Mouse (Mus musculus): Measurements from ENCODE around the gene Jak3.

Gene Jak3

DNA sequence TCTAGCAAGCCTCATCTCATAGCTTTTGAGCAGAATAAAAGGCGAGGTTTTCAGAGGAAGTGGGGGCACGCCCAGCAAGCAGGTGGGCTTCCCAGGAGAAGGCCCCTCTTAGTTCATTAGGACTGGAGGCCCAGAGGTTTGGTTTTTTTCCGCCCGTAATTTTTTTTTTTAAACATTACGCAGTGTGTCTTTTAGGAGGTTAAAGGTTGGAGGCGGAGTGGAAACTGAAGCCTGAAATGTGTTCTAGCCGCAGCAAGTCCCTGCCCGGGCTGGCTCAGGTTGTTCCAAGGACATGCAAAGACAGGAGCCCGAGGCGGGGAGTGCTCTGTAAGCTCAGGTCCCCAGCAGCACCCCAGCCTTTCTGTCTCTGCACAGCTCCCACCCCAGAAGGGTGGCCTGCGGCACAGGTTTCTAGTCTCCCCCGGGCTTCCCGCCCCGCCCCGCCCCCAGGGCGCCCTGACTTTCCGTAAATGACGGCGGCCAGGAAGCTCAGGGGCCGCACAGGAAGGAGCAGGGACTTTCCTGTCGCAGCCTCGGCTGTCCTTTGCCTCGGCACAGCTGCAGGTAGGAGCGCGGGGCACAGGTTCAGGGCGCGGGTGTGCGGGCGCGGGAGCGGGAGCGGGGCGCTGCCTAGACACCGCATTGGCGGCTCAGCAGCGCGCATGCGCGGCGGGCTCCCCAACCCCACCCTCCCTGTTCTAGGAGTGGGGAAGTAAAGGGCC lies at the start of gene Jak3:
Gene Jak3 (plus strand): TSS at position 277 of the 722 bp plus-strand sequence.
- in situ Hi-C loops (cut with MboI), result no loop called here

DNA sequence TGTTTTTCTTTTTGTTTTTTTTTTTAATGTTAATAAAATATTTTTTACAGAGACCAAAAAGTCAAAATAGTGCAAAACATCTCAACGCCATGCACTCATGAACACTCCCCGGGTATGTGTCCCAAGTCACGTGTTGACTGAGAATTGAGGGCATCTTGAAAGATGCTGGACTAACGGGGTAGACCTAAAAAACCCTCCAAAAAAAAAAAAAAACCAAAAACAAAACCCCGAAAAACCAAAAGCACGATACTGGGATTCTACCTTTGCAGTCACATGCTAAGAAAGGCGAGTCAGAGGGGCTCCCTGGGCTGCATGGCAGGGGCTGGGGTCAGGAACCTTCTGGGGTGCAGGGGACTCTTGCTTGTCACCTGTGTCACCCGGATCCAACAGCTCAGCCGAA lies 49.3 kb upstream of the Jak3 start:
- in situ Hi-C loops (cut with MboI), result no loop called here

DNA sequence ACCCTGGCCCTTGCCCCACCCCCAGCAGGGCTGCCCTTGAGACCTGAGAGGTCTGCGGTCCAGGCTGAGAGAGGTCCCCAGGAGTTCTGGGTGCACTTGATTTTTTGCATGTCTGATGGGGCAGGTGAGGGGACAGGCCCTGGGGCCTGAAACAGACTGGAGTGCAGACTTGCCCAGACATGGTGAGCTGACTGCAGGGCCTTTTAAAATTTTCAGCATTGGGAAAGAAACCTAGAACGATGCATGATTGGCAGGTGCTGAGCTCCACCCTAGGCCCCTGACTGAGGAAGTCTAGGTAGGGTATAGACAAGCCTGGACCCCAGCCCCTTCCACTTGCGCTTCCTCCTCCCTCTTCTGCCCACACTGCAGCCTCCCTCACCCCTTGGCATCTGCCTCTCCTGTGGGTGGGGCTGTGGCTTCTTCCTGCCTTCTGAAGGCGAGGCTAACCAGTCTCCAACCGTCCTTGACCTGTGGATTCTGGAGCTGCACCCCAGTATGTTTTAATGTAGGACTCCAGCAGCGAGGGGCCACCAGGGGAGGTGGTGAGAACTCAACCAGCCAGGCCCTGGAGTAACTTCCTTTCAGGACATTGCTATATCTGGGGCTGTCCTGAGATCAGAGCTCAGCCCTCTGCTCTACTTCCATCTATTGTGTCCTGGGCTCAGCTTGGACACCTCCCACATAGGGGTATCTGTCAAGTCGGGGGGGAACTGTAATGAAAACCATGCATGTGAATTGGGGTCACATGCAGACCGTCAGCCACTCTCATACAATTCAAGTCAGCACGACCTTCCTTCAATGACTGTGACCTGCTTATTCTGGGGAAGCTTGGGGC lies 48.6 kb upstream of the Jak3 start:
- in situ Hi-C loops (cut with MboI), result no loop called here

DNA sequence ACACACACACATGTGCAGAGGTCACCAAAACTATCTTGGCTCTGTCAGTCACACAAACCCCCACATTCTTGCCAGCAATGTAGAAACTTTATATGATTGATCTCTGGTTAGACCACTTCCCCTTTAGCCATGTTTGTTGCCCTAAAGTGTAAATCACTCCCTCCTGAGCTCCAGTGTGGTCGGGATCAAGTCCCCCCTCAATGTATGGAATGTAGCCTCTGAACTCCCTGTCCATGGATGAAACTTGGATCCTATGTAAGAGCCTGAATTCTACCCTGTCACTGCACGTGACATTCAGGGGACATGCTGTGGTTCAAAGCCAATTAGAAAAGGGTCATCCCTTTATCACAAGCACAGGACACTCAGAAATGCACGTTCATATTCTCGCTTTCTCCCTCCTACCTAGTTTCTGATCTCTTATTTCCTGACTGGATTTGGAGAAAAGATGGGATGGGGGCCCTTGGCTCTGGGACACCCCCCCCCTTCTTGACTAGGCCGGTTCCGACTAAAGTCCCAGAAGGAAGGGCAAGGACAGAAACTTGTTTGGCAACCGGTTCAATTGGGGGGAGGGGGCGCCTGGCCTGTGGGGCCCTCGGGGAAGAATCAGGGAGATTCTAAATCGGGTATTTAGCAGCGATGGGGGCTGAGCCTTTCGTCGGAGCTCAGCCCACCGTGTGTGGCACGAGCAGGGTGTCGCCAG lies 47.5 kb upstream of the Jak3 start:
- in situ Hi-C loops (cut with MboI), result no loop called here

DNA sequence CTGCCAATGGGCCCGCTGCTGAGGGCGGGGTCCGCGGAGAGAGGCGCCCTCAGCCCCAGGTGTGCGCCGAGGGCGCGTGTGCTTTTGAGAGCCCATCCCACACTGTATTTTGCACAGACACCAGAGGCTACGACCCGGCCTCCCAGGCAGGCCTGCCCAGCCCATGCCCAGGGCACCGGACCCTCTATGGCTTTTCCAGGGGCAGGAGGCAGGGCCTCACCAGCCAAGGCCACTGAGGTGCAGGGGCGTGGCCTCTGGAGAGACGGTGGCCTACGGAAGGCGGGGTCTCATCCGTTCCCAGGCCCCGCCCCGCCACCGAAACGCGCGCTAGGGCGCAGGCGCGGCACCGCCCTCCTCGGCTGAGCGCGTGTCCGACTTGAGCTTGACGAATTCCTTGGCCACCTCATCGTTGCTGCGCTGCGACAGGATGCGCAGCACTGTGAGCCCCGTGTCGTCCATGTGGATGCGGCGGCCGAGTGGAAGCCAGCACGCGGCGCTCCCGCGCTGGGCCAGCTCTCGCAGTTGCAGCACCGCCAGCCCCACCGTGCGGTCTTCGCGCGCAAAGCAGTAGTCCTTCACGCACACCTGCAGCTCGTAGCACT lies 46.9 kb upstream of the Jak3 start:
- in situ Hi-C loops (cut with MboI), result no loop called here

DNA sequence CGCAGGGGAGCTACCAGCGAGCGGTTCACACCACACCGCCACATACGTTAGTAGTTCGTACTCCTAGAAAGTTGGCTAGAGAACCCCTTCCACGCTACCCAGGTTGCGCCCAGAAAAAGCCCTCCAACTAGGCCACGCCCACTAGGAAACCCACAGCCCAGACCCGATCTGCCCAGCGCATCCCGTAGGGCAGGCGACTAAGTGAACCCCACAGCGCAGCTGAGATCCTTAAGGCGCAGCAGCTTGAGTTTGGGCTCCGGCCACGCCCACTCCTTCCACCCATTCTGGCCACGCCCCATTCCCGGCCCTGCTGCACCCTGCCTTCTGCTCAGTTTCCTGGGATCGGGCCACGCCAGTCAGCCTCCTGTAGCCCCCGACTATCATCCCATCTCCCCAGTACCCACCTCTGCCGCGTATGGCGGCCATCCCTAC lies 46.3 kb upstream of the Jak3 start:
- in situ Hi-C loops (cut with MboI), result loop anchor here (5.0 kb wide), 1 partner anchor 67 kb away; no protein-coding TSS in a partner anchor

DNA sequence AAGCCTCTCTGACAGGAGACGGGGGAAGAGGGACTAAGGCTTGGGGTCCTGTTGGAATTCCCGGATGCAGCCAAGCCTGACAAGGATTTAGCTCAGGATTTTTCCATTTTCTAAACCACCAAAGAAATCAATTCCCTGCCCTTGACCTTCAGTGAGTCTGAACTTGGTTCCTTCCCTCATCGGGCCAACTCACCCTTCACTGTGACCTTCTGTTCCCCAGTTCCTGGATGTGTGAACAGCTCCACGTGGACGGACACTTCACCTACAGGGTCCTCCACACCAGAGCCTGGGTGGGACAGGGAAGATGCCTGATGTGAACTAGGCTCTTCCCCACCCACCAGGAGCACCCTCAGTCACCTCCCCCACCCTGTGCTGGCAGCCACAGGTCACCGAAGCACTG lies 45.3 kb upstream of the Jak3 start:
- in situ Hi-C loops (cut with MboI), result loop anchor here (5.0 kb wide), 1 partner anchor 68 kb away; no protein-coding TSS in a partner anchor

DNA sequence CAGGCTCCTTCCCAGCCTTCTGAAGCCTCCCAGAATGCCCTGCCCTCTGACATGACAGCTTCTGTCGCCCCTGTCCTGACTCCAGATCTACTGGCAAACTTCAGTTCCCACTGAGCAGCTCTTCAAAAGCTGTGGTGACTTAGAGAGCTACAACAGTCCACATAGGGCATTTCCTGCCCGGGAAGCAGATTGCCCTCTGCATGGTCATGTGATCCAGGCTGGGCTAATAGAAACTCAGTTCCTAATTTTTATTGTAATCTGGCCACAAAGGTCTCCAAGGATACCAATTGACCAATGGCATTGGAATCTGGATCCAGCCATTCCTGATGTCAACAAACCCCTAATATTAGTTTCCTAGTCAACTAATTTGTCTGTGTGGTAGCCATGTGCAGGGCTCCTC lies 44.2 kb upstream of the Jak3 start:
- in situ Hi-C loops (cut with MboI), result loop anchor here (5.0 kb wide), 1 partner anchor 70 kb away; no protein-coding TSS in a partner anchor

DNA sequence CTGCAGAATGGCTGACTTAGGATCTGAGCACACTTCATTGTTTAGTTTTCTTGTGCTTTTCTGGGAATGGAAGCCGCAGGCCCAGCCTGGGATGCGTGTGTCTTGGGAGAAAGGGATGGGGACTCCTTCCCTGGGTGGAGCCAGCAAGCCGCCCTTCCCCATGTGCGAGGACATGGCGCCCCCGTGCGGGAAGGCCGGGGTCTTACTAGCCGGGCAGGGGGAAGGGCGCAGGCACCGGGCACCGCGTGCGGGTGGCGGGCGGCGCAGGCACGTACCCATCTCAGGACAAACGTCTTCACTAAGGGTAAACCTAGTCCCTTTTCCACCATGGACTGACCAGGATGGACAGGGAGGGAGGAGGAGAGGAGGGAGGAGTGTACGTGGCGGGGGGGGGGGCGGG lies 42.9 kb upstream of the Jak3 start:
- in situ Hi-C loops (cut with MboI), result loop anchor here (5.0 kb wide), 1 partner anchor 71 kb away; no protein-coding TSS in a partner anchor

DNA sequence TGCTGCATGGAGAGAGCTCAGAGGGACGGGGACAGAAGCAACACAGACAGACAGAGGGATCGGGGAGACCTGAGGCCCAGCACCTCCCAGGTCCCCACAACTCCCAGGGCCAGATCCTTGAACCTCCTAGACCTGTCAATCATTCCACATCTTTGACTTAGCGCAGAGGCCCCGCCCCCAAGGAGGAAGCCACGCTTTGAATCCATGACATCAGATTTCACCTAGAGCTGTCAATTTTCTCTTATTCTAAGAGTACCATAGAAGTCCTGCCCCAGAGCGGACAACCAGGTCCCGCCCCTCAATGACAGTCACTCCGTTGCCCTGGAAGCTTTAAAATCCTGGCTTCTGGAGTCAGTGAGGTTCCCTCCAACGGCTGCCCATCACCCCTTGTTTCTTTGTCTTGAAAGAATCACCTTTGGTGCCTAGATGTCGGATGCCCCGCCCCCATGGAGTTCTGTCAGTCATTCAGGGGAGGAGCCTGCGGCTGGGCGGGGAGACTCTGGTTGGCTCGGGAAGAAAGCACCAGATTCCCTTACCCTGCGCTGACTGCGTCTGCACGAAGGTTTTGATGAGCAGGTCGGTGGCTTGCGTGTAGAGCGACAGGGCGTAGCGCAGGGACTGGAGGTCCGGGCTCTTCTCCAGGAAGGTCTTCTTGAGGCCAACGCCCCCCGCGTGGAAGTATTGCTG lies 42.0 kb upstream of the Jak3 start:
- in situ Hi-C loops (cut with MboI), result loop anchor here (5.0 kb wide), 1 partner anchor 72 kb away; no protein-coding TSS in a partner anchor

DNA sequence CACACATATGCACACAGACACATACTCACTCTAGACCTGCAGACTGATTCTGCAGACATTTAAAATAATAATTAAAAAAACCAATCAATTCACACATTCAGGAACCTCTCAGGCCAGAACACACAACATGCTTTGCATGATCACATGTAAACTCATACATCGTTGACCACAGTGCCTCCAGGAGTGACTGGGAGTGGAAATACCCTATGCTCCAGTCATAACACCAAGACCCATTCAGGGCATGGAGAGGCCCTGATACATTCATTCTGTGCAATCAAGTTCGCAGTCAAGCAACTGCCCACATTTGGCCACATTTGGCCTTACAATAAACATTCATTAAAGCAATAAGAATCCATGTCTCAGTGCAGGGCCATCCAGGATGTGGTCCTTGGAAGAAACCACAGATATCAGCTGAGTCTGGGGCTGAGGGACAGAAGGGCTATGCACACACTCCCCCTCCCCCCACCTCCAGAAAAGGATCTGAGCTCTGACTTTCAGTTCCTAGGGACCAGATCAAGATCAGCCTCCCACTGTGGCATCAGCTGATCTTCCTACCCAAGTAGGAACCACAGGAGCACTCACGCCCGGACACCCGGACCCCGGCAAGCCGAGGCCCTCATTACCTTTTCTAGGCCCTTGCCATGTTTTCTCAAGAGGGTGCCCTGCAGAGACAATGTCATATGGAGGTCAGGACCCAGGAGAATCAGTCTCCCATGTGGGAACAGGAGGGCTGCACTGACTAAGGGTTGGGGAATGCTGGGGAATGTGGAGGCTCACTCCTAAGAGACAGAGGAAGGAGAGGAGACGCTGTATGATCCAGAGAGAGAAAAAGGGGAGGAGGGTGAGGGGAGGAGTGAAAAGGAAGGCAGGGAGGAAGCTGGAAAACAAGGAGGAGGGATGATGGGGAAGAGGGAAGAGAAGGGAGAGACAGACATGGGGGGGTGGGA lies 38.7 kb upstream of the Jak3 start:
- in situ Hi-C loops (cut with MboI), result no loop called here

DNA sequence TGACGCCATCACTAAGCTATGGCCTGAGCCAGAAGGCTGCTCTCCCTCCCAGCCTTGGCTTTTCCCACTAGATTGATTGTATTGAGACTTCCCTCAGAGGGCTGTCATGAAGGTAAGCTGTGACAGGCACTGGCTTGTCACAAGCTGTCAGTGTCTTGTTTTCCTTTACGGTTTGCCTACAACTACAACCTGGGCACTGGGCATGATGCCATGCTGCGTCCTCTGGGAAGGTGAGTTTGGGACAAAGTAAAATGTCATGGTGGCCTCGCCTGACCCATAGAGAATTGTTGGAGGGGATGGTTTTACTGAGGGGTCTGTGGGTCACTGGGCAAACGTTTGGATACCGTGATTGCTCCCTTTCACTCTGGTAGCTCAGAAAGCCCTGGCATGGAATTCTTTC lies 37.8 kb upstream of the Jak3 start:
- in situ Hi-C loops (cut with MboI), result no loop called here

DNA sequence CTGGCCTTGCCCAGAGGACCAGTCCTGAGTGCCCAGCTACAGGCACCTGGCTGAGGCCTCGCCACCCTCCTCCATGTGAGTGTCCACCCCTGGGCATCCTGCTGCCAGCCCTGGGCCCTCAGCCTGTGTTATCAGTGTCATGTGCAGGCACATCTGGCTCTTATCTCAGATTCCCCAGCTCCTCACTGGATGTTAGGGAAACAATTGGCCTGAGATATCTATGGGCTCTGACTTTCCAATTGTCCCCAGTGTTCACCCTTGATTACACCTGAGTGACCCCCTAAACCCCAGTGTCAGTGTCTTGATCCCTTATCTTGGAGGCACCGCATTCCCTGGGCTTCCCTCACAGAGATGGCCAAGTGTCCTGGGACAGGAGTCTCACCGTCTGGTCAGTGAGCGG lies 36.8 kb upstream of the Jak3 start:
- in situ Hi-C loops (cut with MboI), result no loop called here

DNA sequence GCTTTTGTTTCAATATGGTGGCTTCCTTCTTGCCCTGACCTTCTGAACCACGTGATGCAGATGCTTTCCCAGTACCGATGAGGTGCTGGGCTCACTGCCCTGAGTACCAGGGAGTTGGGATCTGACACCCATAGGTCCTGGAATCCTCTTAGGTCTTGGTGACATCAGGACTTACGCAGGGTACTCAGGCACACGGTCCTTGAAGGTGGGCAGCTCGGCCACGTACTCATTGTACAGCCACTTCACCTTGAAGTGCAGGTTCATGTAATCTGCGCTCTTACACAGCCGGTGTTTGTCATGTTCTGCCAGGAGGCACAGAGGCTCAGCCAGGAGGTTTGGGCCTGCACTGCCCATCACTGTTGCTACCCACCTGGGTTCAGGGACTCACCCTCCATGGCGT lies 30.6 kb upstream of the Jak3 start:
- in situ Hi-C loops (cut with MboI), result no loop called here

DNA sequence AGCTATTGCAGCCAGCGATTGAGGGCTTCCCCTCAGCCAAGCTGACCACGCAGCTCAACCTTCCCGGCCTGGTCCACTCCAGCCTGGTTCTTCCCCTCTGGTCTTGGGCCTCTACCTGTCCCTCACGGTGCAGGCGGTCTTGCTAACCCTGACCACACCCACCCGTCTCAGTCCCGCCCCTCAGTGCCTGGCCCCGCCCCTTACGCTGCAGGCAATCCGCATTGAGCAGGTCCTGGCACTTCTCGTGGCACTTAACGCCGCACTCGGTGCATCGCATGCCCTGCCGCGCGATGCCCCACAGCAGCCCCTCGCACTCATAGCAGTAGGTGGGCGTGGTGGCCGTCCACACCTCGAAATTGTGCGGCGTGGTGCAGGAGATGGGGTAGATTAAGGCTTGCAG lies 21.5 kb upstream of the Jak3 start:
- in situ Hi-C loops (cut with MboI), result no loop called here

DNA sequence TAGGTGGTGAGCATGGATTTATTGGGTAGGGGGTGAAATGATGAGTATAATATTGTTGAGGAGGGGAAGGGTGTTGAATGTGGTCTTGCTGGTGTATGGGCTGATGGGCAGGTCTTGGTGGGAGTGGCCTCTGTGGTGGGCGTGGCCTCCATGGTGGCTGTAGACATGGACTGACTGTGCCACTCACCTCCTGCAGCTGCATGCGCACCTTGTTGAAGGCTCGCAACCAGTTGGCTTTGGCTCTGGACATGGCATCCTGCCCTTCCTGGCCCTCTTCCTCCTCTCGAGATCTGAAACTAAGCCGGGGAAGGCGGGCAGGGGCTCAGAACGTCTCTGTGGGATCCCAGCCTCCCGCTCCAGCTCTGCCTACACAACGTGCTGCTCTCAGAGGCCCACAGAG lies 18.3 kb upstream of the Jak3 start:
- in situ Hi-C loops (cut with MboI), result no loop called here

DNA sequence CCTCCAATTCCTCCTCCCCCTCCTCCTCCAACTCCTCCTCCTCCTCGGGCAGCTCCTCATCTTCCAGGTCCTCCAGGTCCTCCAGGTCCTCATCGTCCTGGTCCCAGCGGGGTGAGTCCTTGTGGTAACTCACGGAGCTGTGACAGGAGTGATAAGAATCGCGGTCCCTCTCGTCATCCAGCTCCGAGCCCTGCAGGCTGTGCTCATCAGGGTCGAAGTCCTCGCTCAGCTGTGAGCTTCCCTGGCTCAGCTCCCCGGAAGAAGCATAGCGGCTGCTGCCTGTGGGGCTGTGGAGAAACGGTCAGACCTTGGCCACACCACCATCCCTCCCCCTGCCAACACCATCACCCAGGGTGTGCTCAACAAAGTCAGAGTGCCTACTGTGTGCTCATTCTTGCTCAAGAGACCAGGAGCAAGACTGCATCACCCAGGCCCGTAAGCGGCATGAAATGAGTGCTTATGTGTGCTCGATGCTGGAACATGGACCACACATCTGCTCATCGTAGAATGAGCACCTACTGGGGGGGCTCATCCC lies 17.5 kb upstream of the Jak3 start:
- in situ Hi-C loops (cut with MboI), result no loop called here

DNA sequence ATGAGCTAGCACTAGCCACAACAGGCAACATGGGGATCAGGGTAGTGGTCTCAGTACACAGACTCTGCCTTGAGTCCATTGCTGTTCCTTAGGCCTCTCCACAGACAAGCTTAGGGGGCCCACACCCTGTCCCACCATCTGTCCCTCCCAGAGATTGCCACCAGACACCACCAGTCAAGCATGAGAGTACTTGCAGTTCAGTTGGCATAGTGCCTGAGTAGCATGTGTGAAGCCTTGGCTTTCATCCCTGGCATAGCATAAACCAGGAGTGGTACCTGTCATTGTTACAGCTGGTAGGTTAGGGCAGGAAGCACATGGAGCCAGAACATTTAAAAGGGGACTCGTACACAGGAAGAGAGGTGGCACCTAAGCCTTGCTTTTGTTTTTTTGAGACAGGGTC lies 16.3 kb upstream of the Jak3 start:
- in situ Hi-C loops (cut with MboI), result no loop called here

DNA sequence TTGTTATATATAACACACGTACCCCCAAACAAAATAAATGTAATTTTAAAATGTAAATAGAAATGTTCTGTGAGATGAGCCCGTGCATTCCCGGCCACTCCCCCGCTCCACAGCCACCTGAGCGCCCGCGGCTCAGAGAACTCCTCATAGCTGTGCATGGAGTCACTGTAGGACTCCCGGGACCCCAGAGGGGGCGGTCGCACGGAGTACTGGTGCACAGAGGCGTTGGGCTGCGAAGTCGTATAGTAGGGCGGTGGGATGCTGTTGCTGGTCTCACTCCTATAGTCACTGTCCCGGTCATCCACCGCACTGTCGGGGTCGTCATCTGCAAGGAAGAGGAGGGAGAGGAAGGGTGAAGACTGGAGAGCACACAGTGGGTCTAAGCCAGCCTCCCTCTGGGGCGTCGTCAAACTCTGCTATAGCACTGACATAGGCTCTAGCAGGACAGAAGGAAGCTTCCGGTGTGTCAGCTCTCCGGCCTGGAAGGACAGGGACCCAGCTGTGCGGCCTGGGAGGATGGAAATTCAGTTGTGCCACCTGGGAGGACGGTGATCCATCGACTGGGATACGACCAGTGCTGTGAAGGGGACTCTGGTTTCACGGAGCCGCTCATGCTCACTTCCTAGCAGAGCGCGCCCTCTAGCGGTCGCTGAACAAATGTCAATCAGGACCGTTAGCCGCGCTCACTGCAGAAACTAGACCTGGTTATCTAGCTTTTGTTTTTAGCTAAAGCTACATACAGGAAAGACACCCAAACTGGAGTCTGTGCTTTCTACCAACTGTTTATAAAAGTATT lies 15.6 kb upstream of the Jak3 start:
- in situ Hi-C loops (cut with MboI), result no loop called here

Data from mature B cell (primary cell).